Mouse (Mus musculus) urinary bladder, postnatal 25 days (tissue): ENCODE data around the gene Setd7.

Source experiments
- DNase-seq: peaks from one replicate; pipeline ENCODE4 v3.0.0; 2022; ENCODE audit warnings: low spot score

Setd7 gene

GRCm38 (mm10) chr3:51517878-51518762 is 42.6 kb downstream of the Setd7 start:
- no peak for DNase-seq

DNA sequence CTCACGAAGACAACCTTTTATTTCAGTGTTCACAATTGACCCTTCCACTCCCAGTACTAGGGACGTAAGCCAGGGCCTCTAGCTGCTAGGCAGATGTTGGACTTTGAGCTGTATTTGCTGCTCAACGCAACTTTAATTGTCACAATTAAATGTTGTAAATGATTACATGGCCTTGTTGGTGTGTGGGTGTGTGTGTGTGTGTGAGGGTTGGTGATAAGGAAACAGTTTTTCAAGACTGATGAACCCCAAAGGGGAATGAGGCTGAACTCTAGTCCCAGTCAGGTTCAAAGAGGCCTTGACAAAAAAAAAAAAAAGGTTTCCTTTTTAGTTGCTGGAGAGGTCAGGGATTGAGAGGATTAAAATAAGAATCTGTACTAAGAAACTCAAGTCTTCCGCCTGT is 43.2 kb downstream of the Setd7 start:
- DNase-seq, result no peak

DNA sequence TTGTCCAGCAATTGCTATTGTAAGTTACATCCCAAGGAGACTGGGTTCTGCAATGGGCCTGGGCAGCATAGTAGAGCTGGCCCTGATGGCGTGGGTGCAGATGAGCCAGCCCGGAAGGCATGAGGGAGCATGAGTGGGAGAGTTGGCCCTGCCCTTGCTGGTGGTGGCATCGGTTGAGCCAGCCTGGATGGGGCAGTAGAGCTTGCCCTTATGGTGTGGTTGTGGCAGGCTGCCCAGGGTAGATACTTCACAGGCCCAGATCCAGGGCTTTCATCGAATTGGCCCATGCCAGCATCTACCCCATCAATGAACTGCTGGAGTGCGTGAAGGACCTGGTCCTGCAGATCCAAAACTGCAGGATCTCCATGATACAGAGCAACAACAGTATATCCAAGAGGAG is 48.7 kb downstream of the Setd7 start:
- no peak for DNase-seq

GRCm38 (mm10) chr3:51510903-51511302 is 49.8 kb downstream of the Setd7 start:
- peak; percentile 86 for DNase-seq

DNA sequence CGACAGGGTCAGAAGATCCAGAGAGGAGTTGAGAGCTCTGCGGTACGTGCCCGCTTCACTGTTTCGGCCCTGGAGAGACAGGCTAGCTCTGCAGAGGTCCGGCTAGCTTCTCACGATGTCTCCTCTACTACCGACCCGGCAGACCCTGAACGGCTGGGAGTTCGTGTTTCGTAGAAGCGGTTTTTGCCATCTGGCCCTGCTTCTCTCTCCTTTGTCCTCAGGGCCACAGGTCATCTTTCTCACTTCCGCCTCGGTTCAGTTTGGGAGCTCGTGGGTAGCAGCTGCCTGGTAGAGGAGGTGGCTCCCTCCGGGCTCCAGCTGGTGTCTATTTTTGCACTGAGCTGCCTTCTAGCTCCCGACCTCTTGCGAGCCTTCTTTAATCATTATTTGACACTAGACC is 55.2 kb downstream of the Setd7 start:
- DNase-seq, result no peak

- DNase-seq, result no peak
These were observed 56.2 kb downstream of the Setd7 start for GRCm38 (mm10) chr3:51504385-51504952.

GRCm38 (mm10) chr3:51499876-51500275 is 60.8 kb downstream of the Setd7 start:
- peak; percentile 46 for DNase-seq

DNA sequence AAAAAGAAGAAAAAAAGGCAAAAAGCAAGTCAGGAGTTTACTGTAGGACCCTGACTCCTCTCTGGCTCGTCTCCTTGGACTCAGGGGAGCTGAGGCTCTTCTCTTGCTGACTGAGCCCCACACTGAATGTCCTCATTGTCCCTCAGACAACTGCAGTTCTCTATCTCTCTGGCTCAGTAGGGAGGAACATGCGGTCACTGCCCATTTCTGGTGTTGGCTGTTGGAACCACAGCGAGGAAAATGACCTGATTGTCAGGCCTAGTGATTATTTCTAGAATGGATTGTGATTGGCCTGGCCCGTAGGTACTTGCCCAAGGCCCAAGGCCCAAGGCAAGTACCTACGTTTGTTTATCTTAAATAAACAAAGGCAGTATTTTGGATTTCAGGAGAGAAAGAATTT is 62.0 kb downstream of the Setd7 start:
- no peak for DNase-seq

DNA sequence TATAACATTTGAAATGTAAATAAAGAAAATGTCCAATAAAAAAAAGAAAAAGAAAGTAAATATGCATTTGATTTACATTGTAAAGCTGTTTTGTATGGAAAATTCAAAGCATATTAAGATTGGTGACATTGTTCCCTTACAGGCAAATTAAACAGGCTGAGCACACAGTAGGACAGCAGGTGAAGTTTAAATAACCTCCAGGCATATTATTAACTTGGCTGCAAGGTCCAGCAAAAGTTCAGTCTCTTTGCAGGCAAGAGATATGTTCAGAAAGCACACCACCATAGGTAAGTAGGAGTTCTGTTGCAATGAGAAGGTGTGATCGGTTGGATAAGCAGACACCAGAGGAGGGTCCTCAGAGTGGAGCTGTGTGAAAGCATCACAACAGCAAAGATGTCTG is 62.7 kb downstream of the Setd7 start:
- DNase-seq, result no peak

- DNase-seq, result no peak
These were observed 65.0 kb downstream of the Setd7 start for GRCm38 (mm10) chr3:51495646-51496045.

- no peak for DNase-seq
These were observed 66.2 kb downstream of the Setd7 start for GRCm38 (mm10) chr3:51494466-51494865.

DNA sequence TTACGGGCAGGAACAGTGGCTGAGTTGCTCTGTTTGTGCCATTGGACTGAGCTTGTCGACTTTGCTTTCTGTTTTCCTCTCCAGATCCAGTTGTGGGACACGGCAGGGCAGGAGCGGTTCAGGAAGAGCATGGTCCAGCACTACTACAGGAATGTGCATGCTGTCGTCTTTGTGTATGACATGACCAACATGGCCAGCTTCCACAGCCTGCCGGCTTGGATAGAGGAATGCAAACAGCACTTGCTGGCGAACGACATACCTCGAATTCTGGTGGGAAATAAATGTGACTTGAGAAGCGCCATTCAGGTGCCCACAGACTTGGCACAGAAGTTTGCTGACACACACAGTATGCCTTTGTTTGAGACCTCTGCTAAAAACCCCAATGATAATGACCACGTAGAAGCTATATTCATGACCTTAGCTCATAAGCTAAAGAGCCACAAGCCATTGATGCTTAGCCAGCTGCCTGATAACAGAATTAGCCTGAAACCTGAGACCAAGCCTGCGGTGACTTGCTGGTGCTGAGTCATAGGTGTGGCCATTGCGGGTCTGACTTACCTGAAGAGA is 67.3 kb downstream of the Setd7 start:
- no peak for DNase-seq

DNA sequence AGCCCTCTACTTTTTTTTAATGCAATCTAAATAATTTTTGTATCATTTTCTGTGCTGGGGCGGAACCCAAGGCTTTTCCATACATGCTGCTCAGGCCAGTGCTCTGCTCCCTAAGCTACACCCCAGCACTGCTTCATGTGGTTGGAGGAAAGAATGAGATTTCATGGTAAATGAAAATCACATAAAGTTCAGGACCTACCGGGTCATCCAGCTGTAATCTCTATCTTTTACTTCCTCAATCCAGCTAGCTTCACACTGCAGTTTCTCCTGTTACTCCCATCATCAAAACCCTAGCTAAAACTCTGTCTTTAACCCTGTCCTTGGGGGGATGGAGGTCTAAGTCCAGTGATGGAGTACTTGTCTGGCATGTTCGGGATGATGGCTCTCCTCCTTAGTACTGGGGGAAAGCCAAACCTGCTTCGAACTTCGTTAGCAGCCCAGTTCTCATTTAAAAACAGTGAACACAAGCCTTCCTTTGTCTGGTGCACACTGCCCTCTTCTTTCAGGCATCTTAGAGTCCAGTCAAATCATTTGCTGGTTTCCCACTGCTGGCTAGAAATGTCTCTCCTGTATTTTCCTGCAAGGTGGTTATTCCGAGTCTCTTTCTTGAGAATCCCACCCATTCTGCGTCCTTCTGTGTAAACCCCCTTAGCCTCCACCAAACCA is 70.5 kb downstream of the Setd7 start:
- no peak for DNase-seq

DNA sequence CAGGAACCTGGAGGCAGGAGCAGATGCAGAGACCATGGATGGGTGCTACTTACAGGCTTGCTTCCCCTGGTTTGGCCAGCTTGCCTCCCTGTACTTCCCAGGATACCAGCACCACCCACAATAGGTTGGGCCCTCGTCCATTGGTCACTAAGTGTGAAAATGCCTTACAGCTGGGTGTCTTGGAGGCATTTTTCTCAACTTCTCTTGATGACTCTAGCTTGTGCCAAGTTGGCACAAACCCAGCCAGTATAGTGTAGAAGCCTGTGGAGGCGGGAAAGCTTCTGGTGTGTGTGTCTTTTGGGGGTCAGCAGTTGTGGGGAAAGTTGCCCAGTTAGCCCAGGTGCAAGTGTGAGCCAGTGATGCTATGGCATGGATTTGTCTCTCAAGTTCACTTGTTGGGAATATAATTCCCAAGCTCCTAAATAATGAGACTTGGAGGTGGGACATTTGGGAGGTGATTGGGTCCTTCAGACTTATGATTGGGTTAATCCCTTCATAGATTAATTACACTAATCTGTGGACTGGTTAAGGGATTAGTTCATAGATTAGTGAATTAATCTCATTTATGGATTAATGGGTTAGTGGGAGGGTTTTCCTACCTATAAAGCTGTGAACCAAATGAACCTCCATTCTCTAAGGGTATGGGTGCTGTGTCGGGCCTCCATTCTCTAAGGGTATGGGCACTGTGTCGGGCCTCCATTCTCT is 74.0 kb downstream of the Setd7 start:
- no peak for DNase-seq

GRCm38 (mm10) chr3:51485347-51485746 is 75.3 kb downstream of the Setd7 start:
- DNase-seq, result no peak

DNA sequence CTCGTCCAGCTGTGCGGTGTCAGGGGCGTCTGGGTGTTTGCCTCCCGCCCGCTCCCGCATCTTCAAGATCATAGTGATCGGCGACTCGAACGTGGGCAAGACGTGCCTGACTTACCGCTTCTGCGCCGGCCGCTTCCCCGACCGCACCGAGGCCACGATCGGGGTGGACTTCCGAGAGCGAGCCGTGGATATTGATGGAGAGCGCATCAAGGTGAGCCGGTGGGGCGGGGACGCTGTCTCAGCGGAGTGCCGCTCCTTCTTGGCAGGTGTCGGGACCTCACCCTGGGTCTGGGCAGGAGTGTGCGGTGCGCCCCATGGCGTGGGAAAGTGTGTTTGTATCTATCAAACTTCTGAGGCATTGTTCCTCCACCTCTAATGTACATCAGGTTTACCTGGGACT is 76.3 kb downstream of the Setd7 start:
- DNase-seq, result no peak

DNA sequence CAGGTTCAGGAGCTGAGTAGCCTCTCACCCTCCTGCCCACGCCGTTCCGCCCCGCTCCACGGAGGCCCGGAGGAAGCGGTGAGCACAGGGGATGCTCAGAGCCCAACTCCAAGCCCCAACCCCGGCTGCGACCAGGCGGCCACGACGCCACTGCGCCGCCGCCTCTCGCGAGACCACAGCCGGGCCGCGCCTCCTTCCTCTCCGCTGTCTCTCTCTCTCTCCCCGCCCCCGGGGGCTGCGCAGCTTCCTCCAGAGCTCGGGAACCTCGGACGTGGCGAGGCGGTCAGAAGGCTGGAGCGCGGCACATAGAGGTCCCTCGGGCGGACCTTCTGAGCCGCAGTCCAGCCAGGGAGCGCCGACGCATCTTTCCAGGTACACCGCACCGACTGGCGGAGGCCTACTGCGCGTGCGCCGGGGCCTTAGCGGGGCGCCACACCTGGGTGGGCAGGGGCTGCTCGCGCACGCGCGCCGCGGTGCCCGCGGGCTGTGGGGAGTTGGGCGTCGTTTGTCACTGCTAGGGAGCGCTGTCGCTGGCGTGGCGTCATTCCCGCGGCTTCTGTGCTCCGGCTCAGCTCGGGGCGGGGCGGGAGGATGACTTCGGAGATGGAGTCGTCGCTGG is 76.8 kb downstream of the Setd7 start, which contains the start of gene Rab33b:
Gene Rab33b (plus strand): TSS at position 180 of the 619 bp plus-strand sequence.
- DNase-seq, result peak; percentile 95

DNA sequence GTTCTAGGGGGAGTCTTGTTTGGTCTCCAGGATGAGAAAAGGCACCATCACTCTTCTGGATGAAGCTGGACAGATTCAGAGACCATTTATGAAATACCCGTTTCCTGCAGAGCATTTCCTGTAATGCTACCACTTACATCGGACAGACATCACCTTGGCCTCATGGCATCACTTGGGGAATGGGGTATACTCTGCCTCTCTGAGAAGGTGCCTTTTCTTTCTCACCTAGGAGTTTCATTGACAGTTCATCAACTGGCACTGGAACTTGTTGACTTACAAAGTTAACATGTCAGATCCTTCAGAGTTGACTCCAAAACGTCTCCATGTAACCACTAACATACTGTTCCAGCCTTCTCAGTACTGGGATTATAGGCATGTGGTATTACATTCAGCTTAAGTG is 77.9 kb downstream of the Setd7 start:
- no peak for DNase-seq

DNA sequence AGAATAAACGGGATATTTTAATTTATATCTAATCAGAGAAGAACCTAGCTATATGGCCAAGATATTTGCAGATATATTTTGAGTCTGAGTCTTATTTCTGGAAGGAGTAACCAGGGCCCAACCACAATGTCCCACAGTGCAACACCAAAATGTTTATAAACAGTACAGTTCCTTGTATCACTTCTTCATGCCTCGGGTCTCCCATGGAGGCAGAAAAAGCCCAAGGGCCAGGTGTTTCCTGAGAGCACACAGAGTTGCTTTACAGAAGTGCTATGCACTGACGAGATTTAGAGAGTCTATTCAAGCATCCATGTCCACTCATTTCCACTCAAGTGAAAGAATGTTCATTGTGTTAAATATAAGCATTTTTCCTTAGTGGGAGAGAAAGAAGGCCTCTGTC is 78.8 kb downstream of the Setd7 start:
- no peak for DNase-seq

GRCm38 (mm10) chr3:51481059-51481458 is 79.6 kb downstream of the Setd7 start:
- peak; percentile 58 for DNase-seq

GRCm38 (mm10) chr3:51479893-51480292 is 80.8 kb downstream of the Setd7 start:
- DNase-seq, result no peak

- DNase-seq, result no peak
These were observed 85.0 kb downstream of the Setd7 start for GRCm38 (mm10) chr3:51475706-51476105.
